Mouse (Mus musculus) megakaryocyte, embryonic 14.5 days (primary cell): Measurements from ENCODE around the gene Pibf1.

Experiments used
- FLI1 ChIP-seq: IDR thresholded peaks from 2 replicates; pipeline ENCODE4 v1.6.1; 2012; ENCODE audit warnings: low read length, inconsistent platforms, mixed read lengths
- GATA1 ChIP-seq: IDR thresholded peaks from 3 replicates; pipeline ENCODE4 v1.6.1; 2012; ENCODE audit warnings: mixed read lengths, low read length, inconsistent platforms, borderline replicate concordance

DNA sequence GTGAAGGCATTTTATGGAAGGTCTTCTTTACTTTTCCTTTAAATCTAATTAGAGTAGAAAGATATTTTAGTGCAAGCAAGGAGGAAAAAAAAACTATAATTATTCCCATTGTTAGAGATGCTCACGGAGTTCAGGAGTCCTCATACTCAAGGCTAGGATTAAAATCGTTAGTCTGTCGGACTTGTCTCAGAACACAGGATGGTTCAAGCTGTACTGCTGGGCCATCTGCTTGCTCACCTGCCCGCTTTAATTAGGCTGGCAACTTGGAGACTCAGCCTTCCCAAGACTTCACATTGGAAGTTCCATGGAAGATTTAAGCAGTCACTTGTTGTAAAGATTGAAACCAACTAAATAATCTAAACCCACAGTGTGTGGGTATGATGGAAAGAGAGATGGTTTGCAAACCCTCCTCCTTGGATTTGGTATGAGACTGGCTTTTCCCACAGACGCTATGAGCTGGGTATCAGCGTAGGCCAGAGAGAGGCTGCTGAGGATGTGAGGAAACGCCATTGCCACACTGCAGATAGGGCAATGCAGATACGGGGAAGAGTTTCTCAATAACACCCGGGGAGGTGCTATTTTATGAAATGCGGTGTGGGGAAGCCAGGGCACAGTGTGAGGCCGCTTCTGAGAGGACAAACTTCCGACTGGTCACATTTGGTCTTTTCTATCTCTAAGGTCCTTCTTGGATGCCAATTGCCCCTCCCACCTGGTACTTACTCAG, 179.7 kb downstream of the Pibf1 start:
- TF ChIP-seq GATA1 (no peak), FLI1 (no peak)
